Mouse (Mus musculus) testis, adult 2 months (tissue): ENCODE data around the gene Tomm40. TPM values are rescaled to one million over a fixed set of nuclear protein-coding genes. Genes with fewer than 3 reads are reported as not detected.

Source experiments
- H3K27ac ChIP-seq: fragments of 200-500 bp; 2 replicates; pipeline ENCODE4 v1.5.1; 2012; ENCODE audit warnings: low read depth, low read length; ENCODE audit not compliant: control insufficient read depth, insufficient read depth
- H3K27me3 ChIP-seq: fragments of 200-500 bp; 2 replicates; pipeline ENCODE4 v1.6.1; 2012; ENCODE audit warnings: mild to moderate bottlenecking, low read length, moderate library complexity; ENCODE audit not compliant: control insufficient read depth, insufficient read depth
- H3K36me3 ChIP-seq: fragments of 200-500 bp; 2 replicates; pipeline ENCODE4 v1.6.1; 2012; ENCODE audit warnings: mild to moderate bottlenecking, low read length; ENCODE audit not compliant: control insufficient read depth, insufficient read depth
- H3K4me1 ChIP-seq: fragments of 200-500 bp; 2 replicates; pipeline ENCODE4 v1.6.1; 2012; ENCODE audit warnings: low read length; ENCODE audit not compliant: control insufficient read depth, insufficient read depth
- H3K4me3 ChIP-seq: fragments of 200-500 bp; 2 replicates; pipeline ENCODE4 v1.5.1; 2012; ENCODE audit warnings: low read depth, mild to moderate bottlenecking, low read length, moderate library complexity, mixed read lengths; ENCODE audit not compliant: control insufficient read depth
- CTCF ChIP-seq: fragments of 200-500 bp; IDR thresholded peaks from 2 replicates; pipeline ENCODE4 v1.5.1; 2012; ENCODE audit warnings: low read depth, mild to moderate bottlenecking, inconsistent platforms, low read length, moderate library complexity; ENCODE audit not compliant: control insufficient read depth, insufficient read depth, insufficient replicate concordance
- POLR2A ChIP-seq: fragments of 200-500 bp; IDR thresholded peaks from 2 replicates; pipeline ENCODE4 v1.6.1; 2012; ENCODE audit warnings: low read depth, mild to moderate bottlenecking, inconsistent platforms, low read length, moderate library complexity; ENCODE audit not compliant: control insufficient read depth
- polyA plus RNA-seq: library from polyadenylated mRNA; depleted of rRNA; stranded (reverse); fragments of >200 nt; gene quantifications from 2 replicates; pipeline ENCODE4 v1.2.3, GENCODE M21; 2012

The Tomm40 gene
- polyA plus RNA-seq, 1 experiment: 38.3 TPM

GRCm38 (mm10) chr7:19697949-19698906, 17.0 kb downstream of the Tomm40 start:
- no peak for TF ChIP-seq POLR2A
- TF ChIP-seq CTCF: peak; percentile 10; the same call in 1 of the 2 replicates
- Histone ChIP-seq H3K27me3 (no peaks in the 10 kb centered on the region; the same call in 1 of the 2 replicates), H3K4me1 (peaks cover 15% of the 10 kb centered on the region), H3K36me3 (no peaks in the 10 kb centered on the region), H3K27ac (no peak overlapping the region), H3K4me3 (peak overlapping the region; percentile 47)

DNA sequence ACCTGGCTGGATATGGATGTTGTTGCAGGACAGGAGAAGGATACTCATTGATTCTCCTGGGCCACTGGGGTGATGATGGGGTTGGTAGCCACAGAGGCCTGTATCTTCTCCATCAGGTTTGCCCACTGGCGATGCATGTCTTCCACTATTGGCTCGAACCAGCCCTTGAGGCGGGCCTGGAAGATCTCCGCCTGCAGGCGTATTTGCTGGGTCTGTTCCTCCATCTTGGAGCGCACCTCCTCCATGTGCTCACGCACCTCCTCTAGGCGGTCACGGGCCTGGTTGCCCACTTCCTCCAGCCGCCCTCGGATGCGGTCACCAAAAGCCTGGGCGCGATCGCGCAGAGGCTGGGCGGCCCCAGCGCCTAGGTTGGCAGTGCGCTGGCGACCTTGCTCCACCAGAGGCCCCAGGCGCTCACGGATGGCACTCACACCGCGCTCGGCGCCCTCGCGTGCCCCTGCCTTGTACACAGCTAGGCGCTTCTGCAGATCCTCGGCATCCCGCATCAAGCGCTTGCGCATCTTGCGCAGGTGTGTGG, 18.8 kb downstream of the Tomm40 start:
- Histone ChIP-seq H3K36me3 (no peaks in the 10 kb centered on the region), H3K27ac (no peak overlapping the region), H3K4me3 (peak overlapping the region; percentile 14), H3K4me1 (peaks cover 30% of the 10 kb centered on the region), H3K27me3 (no peaks in the 10 kb centered on the region; the same call in 1 of the 2 replicates)
- TF ChIP-seq POLR2A: no peak

GRCm38 (mm10) chr7:19695881-19696280, 19.4 kb downstream of the Tomm40 start:
- Histone ChIP-seq H3K4me3 (no peak overlapping the region), H3K27ac (no peak overlapping the region), H3K4me1 (peaks cover 33% of the 10 kb centered on the region), H3K36me3 (no peaks in the 10 kb centered on the region), H3K27me3 (no peaks in the 10 kb centered on the region; the same call in 1 of the 2 replicates)
- no peak for TF ChIP-seq CTCF
- no peak for TF ChIP-seq POLR2A

DNA sequence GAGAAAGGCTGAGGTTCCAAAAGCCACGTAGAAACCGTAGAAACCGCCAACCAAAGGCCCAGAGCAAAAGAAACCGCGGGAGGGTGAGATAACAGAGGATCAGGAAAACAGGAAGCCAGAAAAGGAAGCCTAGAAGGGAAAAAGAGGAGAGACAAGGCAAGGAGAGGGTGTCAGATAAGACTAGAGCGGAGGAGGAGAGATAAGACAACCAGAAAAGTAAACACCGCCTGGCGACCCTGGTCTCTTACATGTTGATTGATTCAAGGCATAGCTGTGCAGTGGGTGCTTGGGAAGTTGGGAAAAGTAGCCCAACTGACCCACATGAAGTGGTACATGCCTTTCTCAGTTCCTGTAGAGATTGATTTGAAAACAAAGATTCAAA, 20.0 kb downstream of the Tomm40 start:
- no peak overlapping the region for H3K4me3 ChIP-seq
- peaks cover 31% of the 10 kb centered on the region for H3K4me1 ChIP-seq
- no peak overlapping the region for H3K27ac ChIP-seq
- no peaks in the 10 kb centered on the region; the same call in 1 of the 2 replicates for H3K27me3 ChIP-seq
- no peak for TF ChIP-seq CTCF
- TF ChIP-seq POLR2A: no peak
- no peaks in the 10 kb centered on the region for H3K36me3 ChIP-seq

DNA sequence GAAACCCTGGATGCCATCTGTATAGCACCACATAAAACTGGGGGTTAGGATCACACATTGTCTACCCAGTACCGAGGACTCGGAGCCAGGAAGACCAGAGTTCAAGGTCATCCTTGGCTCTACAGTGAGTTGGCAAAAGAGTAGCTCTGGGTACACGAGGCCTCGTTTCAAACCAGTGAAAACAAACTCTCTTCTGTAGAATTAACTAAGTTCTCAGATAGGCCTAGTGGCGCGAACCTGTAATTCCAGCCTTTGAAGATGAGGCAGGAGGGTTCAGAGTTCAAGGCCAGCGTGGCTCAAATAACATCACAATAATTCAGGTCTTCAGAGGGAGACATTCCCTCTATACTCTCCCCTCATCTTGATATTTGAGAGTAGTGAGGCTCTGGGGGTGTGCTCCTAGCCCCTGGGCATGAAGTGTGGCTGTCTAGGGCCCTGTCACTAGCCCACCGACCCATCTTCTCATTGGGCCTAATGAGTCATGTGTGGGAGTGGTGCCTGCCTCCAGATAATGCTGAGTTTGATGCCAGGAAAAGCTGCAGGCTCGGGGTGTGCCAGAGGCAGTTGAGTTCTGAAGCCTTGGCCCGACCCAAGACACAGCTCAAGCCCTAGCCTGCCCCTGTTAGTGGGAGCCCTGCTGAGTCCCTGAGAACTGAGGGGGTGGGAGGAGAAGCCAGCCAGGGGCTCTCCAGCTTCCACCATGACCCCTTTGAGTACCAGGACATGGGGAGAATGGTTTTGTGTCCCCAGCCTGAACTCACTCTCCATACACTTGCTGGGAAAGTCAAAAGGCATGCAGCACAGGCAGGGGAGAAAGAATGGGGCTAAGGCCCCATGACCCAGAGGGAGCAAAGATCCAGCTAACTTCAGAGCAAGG, 20.7 kb downstream of the Tomm40 start:
- no peaks in the 10 kb centered on the region; the same call in 1 of the 2 replicates for H3K27me3 ChIP-seq
- H3K4me3 ChIP-seq: no peak overlapping the region
- peaks cover 30% of the 10 kb centered on the region for H3K4me1 ChIP-seq
- TF ChIP-seq POLR2A (no peak), CTCF (no peak)
- no peak overlapping the region for H3K27ac ChIP-seq
- no peaks in the 10 kb centered on the region for H3K36me3 ChIP-seq

GRCm38 (mm10) chr7:19693421-19693820, 21.8 kb downstream of the Tomm40 start:
- H3K27me3 ChIP-seq: no peaks in the 10 kb centered on the region
- TF ChIP-seq POLR2A (no peak), CTCF (no peak)
- H3K36me3 ChIP-seq: no peaks in the 10 kb centered on the region
- no peak overlapping the region for H3K4me3 ChIP-seq
- peaks cover 22% of the 10 kb centered on the region for H3K4me1 ChIP-seq
- H3K27ac ChIP-seq: peak overlapping the region; percentile 46; the same call in 1 of the 2 replicates
